Mouse (Mus musculus): ENCODE data around the gene Crebbp. TPM values are rescaled to one million over a fixed set of nuclear protein-coding genes. Genes with fewer than 3 reads are reported as not detected.
A peak's percentile ranks its signal among the peaks of the same experiment; 100 is the strongest.

Crebbp gene
- total RNA-seq, 4 experiments from 2014 or later, result 36.3 to 38.3 (median 37.0) TPM

DNA sequence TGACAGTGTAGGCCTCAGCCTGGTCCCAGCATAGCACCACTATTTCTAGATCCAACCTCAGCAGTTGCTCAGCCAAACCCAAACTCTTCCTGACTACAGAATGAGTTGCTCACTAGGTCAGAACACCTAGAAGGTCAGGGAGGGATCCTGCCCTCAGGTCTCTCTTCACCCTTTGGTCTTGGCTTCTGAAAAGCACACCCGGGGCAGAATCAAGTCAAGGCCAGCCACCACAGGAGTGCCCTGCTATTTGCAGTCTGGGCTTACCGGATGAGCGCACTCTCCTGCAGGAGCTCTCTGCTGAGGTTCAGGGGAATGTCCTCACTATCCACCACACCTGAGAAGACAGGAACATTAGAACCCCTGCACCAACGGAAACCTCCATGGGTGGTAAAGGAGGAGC, 161.2 kb downstream of the Crebbp start:
- DNase-seq (ENCODE audit: low spot score in 2 of 2), result no peak

DNA sequence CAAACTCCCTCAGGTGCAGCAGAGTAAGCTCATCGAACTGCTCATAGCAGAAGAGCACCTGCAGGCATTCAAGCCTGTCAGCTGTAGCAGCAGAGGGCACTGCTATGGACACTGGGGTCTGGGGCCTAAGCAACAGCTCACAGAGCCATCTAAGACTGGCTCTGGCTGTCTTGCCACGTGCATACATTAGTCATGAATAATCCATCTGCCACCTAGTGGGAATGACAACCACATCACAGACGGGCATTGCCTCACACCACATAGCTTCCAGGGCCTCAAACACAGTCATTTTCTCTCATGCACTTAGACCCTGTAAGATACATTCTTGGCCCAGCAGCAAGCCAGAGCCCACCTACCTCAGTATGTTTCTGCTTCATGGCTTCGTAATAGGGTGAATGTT, 168.3 kb downstream of the Crebbp start:
- DNase-seq (ENCODE audit: low spot score in 2 of 2), result no peak

DNA sequence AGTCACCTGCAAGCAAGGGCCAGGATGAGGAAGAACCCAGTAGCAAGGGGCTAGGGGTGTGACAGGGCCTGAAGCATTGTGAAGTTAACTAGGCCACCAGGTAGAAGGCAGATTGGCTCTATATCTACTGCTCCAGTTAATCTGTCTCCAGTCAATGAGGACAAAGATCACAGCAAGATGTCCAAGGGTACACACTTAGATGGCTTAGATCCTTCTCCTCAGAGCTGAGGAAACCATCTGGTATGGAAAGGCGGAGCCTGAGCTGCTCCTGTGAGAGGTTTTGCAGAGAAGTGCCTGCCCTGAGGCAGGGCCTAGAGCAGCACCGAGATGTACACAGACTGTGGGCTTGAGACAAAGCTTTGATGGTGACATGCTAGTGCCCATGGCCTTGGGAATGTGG, 169.7 kb downstream of the Crebbp start:
- DNase-seq (ENCODE audit: low spot score in 2 of 2), result no peak

DNA sequence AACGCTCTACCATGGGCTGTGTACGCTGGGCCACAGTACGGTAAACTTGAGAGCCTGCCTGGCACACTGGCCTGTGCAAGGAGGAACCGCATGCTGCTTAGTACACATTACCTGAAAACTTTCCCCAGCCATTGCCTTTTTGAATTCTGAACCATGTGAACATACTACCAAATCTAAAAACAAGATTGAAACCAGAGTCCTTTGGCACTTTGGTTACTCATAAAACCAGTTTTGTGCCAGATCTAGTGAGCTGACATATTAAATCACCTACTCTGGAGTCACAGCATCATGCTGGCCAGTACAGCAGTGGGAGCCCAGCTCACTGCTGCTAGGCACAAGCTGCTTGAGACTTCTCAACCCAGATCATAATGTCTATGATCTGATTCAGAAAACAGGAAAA, 172.2 kb downstream of the Crebbp start:
- no peak for DNase-seq (ENCODE audit: low spot score in 2 of 2)

DNA sequence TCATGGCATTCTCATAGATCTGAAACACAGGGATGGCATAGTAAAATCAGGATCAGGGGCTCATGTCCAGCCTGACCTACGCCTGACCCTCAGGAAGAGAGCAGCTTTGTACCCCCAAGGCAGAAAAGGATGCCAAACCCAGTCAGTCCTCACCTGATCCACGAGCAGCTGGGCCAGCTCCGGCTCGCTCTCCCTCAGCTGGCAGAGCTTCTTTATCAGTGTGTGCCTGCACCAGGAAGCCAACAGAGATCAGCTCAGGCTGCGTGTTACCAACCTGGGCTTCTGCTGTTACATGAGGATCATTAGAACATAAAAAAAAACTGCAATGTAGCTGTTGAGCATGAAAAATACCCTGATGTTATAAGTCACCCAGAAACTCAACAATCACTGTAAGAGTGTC, 173.6 kb downstream of the Crebbp start:
- DNase-seq (ENCODE audit: low spot score in 2 of 2), result peak; percentile 18 to 24

DNA sequence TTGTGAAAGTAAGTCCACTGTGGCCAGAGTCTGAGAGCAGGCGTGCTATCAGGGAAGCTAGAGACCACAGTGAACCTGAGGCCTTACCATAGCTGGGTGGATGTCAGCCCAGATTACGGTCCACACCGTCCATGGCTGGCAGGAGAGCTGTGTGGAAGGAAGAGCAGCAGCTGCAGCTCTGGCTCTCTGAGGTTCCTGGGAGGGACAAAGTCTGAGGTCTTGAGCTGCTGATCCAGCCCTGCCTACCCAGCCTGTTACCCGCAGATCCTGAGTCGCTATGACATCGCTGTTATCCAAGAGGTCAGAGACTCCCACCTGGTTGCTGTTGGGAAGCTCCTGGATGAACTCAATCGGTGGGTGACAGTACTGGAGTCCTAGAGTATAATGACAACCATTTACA, 176.1 kb downstream of the Crebbp start:
- DNase-seq (ENCODE audit: low spot score in 2 of 2), result no peak

DNA sequence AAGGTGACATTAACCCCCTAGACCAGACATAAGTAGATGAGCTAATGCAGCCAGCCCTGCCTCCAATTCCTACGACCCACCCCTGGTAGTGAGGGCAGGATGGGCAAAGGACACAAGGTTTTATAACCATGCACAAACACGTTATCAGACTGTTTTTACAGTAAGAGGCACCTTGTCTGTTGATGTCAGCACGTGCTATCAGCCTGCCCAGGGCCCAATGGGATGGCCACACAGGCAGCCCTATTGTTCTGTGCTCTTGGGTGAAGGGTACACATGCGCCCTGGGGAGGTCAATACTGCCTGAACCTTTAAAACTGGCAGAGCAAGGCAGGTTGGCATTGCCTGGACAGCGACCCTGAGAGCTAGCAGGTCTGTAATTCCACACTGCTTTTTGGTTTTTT, 177.0 kb downstream of the Crebbp start, which contains the start of gene Dnase1:
TSS of gene Dnase1 (plus strand) at position 136 of the 400 bp plus-strand sequence.
- no peak for DNase-seq (ENCODE audit: low spot score in 2 of 2)

DNA sequence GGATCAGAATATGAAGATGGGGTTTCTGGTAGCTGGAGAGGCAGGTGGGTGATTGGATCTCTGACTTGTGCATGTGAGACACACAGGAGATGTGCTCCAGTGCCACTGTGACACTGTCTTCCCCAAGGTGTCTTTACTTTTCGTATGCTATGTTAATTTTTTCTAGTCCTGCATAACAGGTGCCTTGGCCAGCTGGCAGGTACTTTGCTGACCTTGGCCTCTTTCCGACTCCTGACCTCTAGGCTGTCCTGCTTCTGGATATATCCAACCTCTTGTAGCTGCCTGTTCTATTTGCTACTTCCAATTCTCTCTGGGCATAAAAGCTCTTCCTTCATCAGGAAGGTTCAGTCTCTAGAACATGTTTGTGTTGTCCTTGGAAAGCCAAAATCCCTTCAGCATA, 178.2 kb downstream of the Crebbp start:
- DNase-seq (ENCODE audit: low spot score in 2 of 2), result no peak

DNA sequence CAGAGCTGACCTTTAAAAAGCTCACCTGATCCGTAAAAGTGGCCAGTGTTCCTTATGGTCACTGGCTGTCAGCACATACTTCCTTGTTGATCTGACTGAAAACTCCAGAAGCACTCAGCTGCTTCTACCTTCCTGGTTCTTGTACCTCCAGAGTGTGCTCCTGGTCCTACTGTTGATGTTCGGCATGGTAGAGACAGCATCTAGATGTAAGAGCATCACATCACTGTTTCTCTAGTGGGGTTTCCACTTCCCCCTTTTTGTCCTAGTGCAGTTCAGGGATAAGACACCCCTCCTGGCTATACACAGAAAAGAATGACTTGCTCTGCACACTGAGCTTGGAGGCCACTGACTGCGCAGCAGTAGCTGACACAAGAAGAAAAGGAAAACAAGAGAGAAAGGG, 179.3 kb downstream of the Crebbp start:
- no peak for DNase-seq (ENCODE audit: low spot score in 2 of 2)

DNA sequence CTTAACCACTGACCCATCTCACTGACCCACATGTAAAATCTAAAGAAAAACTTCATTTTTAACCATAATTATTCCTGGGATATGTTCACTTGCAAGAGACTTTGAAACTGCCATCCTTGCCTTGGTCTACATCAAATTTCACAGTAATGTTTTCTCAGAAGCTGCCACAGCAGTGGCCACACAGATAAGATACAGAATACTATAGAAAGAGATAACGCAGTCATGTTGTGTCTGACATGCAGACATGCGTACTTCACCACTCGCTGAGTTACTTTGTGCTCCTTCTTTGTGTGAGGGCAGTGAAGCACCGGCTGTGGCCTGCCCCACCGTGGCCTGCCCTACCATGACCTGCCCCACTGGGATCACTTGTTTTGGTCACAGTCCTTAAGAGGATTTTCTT, 179.8 kb downstream of the Crebbp start:
- DNase-seq (ENCODE audit: low spot score in 2 of 2), result no peak

DNA sequence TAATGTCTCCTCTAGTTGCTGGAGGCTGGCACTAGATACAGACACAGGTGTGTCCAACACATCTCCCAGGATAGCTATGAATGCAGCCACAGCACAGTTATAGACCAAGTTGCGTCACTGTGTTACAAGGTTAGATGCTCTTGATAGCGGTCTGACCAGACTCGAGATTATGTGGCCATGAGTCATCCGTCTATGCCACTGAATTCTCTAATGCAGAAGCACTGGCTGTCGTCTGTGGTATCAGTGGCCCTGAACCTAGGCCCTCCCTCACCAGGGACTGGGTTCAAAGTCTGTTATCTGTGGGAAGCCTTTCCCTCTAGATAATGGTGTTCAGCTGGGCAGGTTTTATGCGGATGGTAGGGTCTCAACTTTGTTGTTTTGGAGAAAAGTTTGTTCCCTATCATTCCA, 181.5 kb downstream of the Crebbp start:
- no peak for DNase-seq (ENCODE audit: low spot score in 2 of 2)

DNA sequence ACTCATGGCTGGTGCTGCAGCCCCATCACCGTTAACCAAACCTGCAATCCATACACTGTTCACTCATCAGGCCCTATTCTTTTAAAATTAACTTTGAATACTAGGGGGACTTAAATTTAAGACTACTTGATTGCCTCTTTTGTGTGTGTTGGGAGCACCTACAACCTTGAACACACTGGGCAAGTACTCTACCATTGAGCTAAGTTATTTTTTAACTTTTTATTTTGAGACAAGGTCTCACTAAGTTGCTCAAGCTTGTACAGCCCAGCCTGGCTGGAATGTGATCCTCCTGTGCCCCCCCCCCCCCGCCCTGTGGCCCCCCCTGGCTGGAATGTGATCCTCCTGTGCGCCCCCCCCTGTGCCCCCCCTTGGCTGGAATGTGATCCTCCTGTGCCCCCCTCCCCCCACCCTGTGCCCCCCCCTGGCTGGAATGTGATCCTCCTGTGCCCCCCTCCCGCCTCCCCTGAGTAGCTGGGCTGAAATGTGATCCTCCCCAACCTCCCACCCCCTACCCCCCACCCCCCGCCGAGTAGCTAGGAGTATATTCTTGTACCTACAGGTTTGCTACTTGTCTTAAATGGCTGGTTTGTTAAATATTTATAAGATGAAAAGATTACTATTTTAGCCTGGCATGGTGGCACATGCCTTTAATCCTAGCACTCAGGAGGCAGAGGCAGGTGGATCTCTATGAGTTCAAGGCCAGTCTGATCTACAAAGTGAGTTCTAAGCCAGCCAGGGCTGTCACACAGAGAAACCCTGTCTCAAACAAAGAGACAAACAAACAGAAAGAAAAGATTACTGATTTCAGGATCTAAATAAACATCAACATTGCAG, 182.1 kb downstream of the Crebbp start:
- DNase-seq (ENCODE audit: low spot score in 2 of 2), result no peak

Small RNA genes lying within 50 kb of the gene (microRNA-seq; reads per million reads assigned to microRNA genes)
- not detected for gene Gm23413

Other genes starting within 250 kb of the Crebbp start
- gene Nlrc3, start 237.4 kb downstream of the Crebbp start, total RNA-seq (2022), result 1 to 10 TPM; 1.6 to 2.3 (median 1.9) TPM
- 1 to 10 TPM; 6.1 to 8.8 (median 7.7) TPM for gene Slx4, start 210.2 kb downstream of the Crebbp start, total RNA-seq (2022)
- gene Dnase1, start 177.1 kb downstream of the Crebbp start, total RNA-seq (2022), result under 1 TPM in 2 of 4 experiments, not detected in 2; 0.44 to 0.52 TPM
- 100 to 1,000 TPM; 117 to 132 (median 130) TPM for gene Trap1, start 136.2 kb downstream of the Crebbp start, total RNA-seq (2022)
- 10 to 100 TPM; 39.3 to 50.8 (median 41.4) TPM for gene Adcy9, start 206.5 kb upstream of the Crebbp start, total RNA-seq (2022)

Measured in gastrocnemius, adult 8-10 months (tissue).